In genomic region chr1:75587738-75588719, GRCm38 (mm10) we compare ENCODE assay signal across 10 mouse cellular contexts. TPM values are rescaled to one million over a fixed set of nuclear protein-coding genes. Genes with fewer than 3 reads are reported as not detected.
DNase-seq lines count a peak whose midpoint lies in the region; ATAC-seq and TF ChIP-seq lines count a peak whose summit lies in the region.
"Had no signal": no experiment of that assay in that cellular context is flagged by ENCODE, and none has a peak within 500 bp of the region (broad histone marks: within the 10 kb centered on the region; RNA-seq: fewer than 3 reads in every experiment).

No protein-coding gene starts in this region.

- no peak overlapping the region for H3K27ac ChIP-seq in hindbrain, postnatal 0 days
- no peak overlapping the region for H3K27ac ChIP-seq in hindbrain, embryonic 11.5 days (ENCODE audit: low read depth, low read length)
- peak overlapping the region; percentile 70 for H3K27ac ChIP-seq in ES-Bruce4 (ENCODE audit: insufficient read depth, low read length)
- 0 out of 2 replicates have a peak overlapping the region, but pooled peaks have one; percentile 18 for H3K27ac ChIP-seq in embryonic facial prominence, embryonic 15.5 days (replicated peaks)

- 0 out of 2 replicates have a peak, but pooled peaks have one; percentile 21 for ATAC-seq in hindbrain, postnatal 0 days
- no peak for ATAC-seq in hindbrain, embryonic 11.5 days (ENCODE audit: low FRiP score)
- ATAC-seq in embryonic facial prominence, embryonic 15.5 days (ENCODE audit: insufficient number of reproducible peaks, low FRiP score, low TSS enrichment, low read depth) = no peak

- H3K4me2 ChIP-seq in hindbrain, postnatal 0 days (ENCODE audit: low read depth, low read length) = no peak overlapping the region
- no peak overlapping the region for H3K4me2 ChIP-seq in hindbrain, embryonic 11.5 days (replicated peaks; ENCODE audit: low read depth, low read length)
- H3K4me2 ChIP-seq in embryonic facial prominence, embryonic 15.5 days (replicated peaks) = no peak overlapping the region

- peak; percentile 39 for DNase-seq in hindbrain, postnatal 0 days (ENCODE audit: low spot score)
- no peak for DNase-seq in hindbrain, embryonic 11.5 days (ENCODE audit: low spot score)
- peak; percentile 42 to 53 for DNase-seq in left cerebral cortex, postnatal 36 days (ENCODE audit: low spot score in 2 of 2)
- no peak for DNase-seq in gastrocnemius, postnatal 25 days
- DNase-seq in adrenal gland, postnatal 14 days = no peak
- DNase-seq in thymus, postnatal 10 days (ENCODE audit: low spot score in 2 of 2) = no peak

- no peaks in the 10 kb centered on the region for H3K9me3 ChIP-seq in hindbrain, postnatal 0 days (ENCODE audit: low read length)
- no peaks in the 10 kb centered on the region for H3K9me3 ChIP-seq in hindbrain, embryonic 11.5 days (ENCODE audit: control insufficient read depth, low read length)
- H3K9me3 ChIP-seq in ES-Bruce4 (replicated peaks; ENCODE audit: control insufficient read depth, insufficient read depth, low read length, poor library complexity, severe bottlenecking) = no peaks in the 10 kb centered on the region
- H3K9me3 ChIP-seq in embryonic facial prominence, embryonic 15.5 days (replicated peaks) = no peaks in the 10 kb centered on the region

- no peak overlapping the region for H3K4me3 ChIP-seq in hindbrain, postnatal 0 days (ENCODE audit: low read length)
- H3K4me3 ChIP-seq in hindbrain, embryonic 11.5 days (ENCODE audit: low read depth, low read length) = no peak overlapping the region
- H3K4me3 ChIP-seq in ES-Bruce4 (ENCODE audit: low read depth, low read length) = no peak overlapping the region
- no peak overlapping the region for H3K4me3 ChIP-seq in embryonic facial prominence, embryonic 15.5 days (replicated peaks)

- no peak overlapping the region for H3K9ac ChIP-seq in hindbrain, postnatal 0 days (replicated peaks; ENCODE audit: low read length)
- H3K9ac ChIP-seq in hindbrain, embryonic 11.5 days (ENCODE audit: low read depth, low read length) = no peak overlapping the region
- no peak overlapping the region for H3K9ac ChIP-seq in ES-Bruce4 (ENCODE audit: low read depth, poor library complexity, severe bottlenecking)
- H3K9ac ChIP-seq in embryonic facial prominence, embryonic 15.5 days = no peak overlapping the region

- no peak for TF ChIP-seq POLR2A in ES-Bruce4 (IDR thresholded peaks at IDR 0.05; ENCODE audit: insufficient read depth, low read length)

- no peaks in the 10 kb centered on the region for H3K4me1 ChIP-seq in hindbrain, postnatal 0 days (ENCODE audit: insufficient read depth, low read length)
- H3K4me1 ChIP-seq in hindbrain, embryonic 11.5 days (replicated peaks; ENCODE audit: control insufficient read depth, insufficient read depth, low read length) = no peaks in the 10 kb centered on the region
- H3K4me1 ChIP-seq in ES-Bruce4 (ENCODE audit: control insufficient read depth, insufficient read depth, low read length) = peaks cover 4% of the 10 kb centered on the region
- peaks cover 24% of the 10 kb centered on the region for H3K4me1 ChIP-seq in embryonic facial prominence, embryonic 15.5 days

- no peaks in the 10 kb centered on the region for H3K36me3 ChIP-seq in hindbrain, postnatal 0 days (ENCODE audit: insufficient read depth, low read length)
- no peaks in the 10 kb centered on the region for H3K36me3 ChIP-seq in hindbrain, embryonic 11.5 days (ENCODE audit: control insufficient read depth, insufficient read depth, low read length)
- no peaks in the 10 kb centered on the region for H3K36me3 ChIP-seq in ES-Bruce4 (ENCODE audit: control insufficient read depth, insufficient read depth, low read length, poor library complexity, severe bottlenecking)
- H3K36me3 ChIP-seq in embryonic facial prominence, embryonic 15.5 days = no peaks in the 10 kb centered on the region

- no peak for TF ChIP-seq CTCF in hindbrain, postnatal 0 days (IDR thresholded peaks at IDR 0.05; ENCODE audit: low read depth)
- TF ChIP-seq CTCF in ES-Bruce4 (IDR thresholded peaks at IDR 0.05; ENCODE audit: low read depth, low read length) = no peak

- intact Hi-C loops in left cerebral cortex, postnatal 36 days (cut with DNase I) = loop anchor here (5.0 kb wide), 1 partner anchor 81 kb away; the partner anchor contains the start of genes Inha and Obsl1

- no peak for TF ChIP-seq EP300 in ES-Bruce4 (IDR thresholded peaks at IDR 0.05; ENCODE audit: insufficient read depth, low read depth, low read length)

- H3K27me3 ChIP-seq in hindbrain, postnatal 0 days (ENCODE audit: insufficient read depth, low read length) = no peaks in the 10 kb centered on the region
- H3K27me3 ChIP-seq in hindbrain, embryonic 11.5 days (ENCODE audit: control insufficient read depth, insufficient read depth, low read length) = no peaks in the 10 kb centered on the region
- H3K27me3 ChIP-seq in ES-Bruce4 (ENCODE audit: control insufficient read depth, insufficient read depth, low read length, poor library complexity, severe bottlenecking) = no peaks in the 10 kb centered on the region
- no peaks in the 10 kb centered on the region for H3K27me3 ChIP-seq in embryonic facial prominence, embryonic 15.5 days

- 60% methylated on average over 12 of the region's 12 CpGs for WGBS in hindbrain, postnatal 0 days
- WGBS in hindbrain, embryonic 11.5 days = 78% methylated on average over 12 of the region's 12 CpGs
- 60% methylated on average over 12 of the region's 12 CpGs for WGBS in embryonic facial prominence, embryonic 15.5 days

RNA-seq across cellular contexts. Expression of gene Slc4a3, which starts 42.0 kb away (rescaled TPM):
- total RNA-seq in hindbrain, postnatal 0 days (2014; rRNA removed) = 191 and 194 TPM in 2 replicates
- polyA plus RNA-seq in hindbrain, postnatal 0 days (2015; fragmentation: Nextera tagmentation; extraction: Ambion mirVana) = 90.0 and 96.4 TPM in 2 replicates
- 8.0 and 9.2 TPM in 2 replicates for polyA plus RNA-seq in hindbrain, embryonic 11.5 days (2014; fragmentation: Nextera tagmentation; extraction: Ambion mirVana)
- 6.6 and 7.4 TPM in 2 replicates for polyA plus RNA-seq in ES-Bruce4 (2011; ENCODE audit: insufficient read depth, insufficient read length, low read depth, missing spikeins)
- 22.5 and 26.3 TPM in 2 replicates for polyA plus RNA-seq in embryonic facial prominence, embryonic 15.5 days (2015; fragmentation: Nextera tagmentation; extraction: Ambion mirVana)
- total RNA-seq in left cerebral cortex, postnatal 36 days (2021) = 100 to 1,000 TPM; 176 to 200 TPM
- total RNA-seq in gastrocnemius, postnatal 25 days (2021) = 1 to 10 TPM; 4.3 to 5.0 TPM
- total RNA-seq in adrenal gland, postnatal 14 days (2021) = 67.4 and 89.2 TPM in 2 replicates
- total RNA-seq: granulocyte monocyte progenitor cell, adult 5-6 weeks; megakaryocyte, adult 5-6 weeks had no signal

Comparison
In these comparisons a context has a peak if more than half of its experiments do, and no peak if none do; other contexts are left out.
1. DNase-seq: peak in hindbrain, postnatal 0 days (single experiment) and left cerebral cortex, postnatal 36 days (2 of 2); none in hindbrain, embryonic 11.5 days (single experiment), gastrocnemius, postnatal 25 days (single experiment), adrenal gland, postnatal 14 days (single experiment) and thymus, postnatal 10 days (0 of 2).
2. H3K27ac ChIP-seq: peak in ES-Bruce4 (single experiment) and embryonic facial prominence, embryonic 15.5 days (single experiment); none in hindbrain, postnatal 0 days (single experiment) and hindbrain, embryonic 11.5 days (single experiment).
3. RNA of gene Slc4a3, which starts 42.0 kb away (total RNA-seq): 176 to 200 TPM in left cerebral cortex, postnatal 36 days, 191 to 194 TPM in hindbrain, postnatal 0 days and 67.4 to 89.2 TPM in adrenal gland, postnatal 14 days; 4.3 to 5.0 TPM in gastrocnemius, postnatal 25 days; every median in the first group is over 10 times any median in the second.